Mouse (Mus musculus): ENCODE measurements around the gene Ptgfrn.

DNA sequence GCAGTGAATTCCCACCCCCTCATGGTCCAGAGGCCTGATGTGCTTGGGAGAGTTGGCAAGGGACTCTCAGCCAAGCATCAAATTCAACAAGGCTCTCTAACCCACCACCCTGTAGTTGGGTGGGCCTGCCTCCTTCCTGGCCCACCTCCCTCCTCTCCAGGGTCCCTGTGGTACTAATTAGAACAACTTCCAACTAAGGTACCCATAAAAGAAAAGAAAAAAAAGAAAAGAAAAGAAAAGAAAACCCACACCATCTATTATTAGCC is 693 bp upstream of the Ptgfrn start:
- TF ChIP-seq E2F4 (IDR thresholded peaks at IDR 0.05; ENCODE audit: insufficient read depth) (no peak), MYOG (IDR thresholded peaks at IDR 0.05; ENCODE audit: control insufficient read depth in 1 of 3, insufficient read depth in 1 of 3, insufficient read length in 2 of 3, low read depth in 2 of 3) (no peak), TCF12 (IDR thresholded peaks at IDR 0.05; ENCODE audit: insufficient read depth, poor library complexity, severe bottlenecking) (no peak)

Data from myocyte (in vitro differentiated cells).